Mouse (Mus musculus): ENCODE measurements at regions not wholly inside any gene's neighbourhood (a gene's known extent, or its start where the extent isn't known, plus 50 kb on each side); places are given as distances from the start of the nearest gene placed in this dataset.

DNA sequence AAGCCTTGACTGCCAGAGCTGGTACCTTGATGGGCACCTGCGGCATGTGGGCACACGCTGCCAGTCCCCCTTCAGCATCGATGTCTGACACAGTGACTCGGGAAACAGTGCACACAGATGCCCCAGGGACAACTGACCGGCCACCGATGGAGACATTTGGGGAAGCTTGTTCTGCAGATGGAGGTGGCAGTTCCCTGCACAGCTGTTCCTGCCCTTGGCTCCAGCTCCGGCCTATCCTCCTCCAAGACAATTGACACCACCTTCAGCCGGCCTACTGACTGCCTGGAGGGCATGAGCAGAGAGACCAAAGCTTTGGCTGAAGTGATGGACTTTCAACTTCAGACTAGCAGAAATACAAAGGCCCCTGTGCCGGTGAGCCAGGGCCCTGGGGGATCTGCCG, 100.7 kb upstream of the Sulf2 start:
- 89% methylated on average over 10 of the region's 10 CpGs for WGBS
- Histone ChIP-seq H3K9me3 (ENCODE audit: control insufficient read depth, low read depth, low read length) (no peaks in the 10 kb centered on the region), H3K4me2 (replicated peaks; ENCODE audit: low read depth, low read length) (no peak overlapping the region), H3K4me3 (ENCODE audit: low read depth, low read length) (no peak overlapping the region), H3K27ac (ENCODE audit: low read length) (no peak overlapping the region), H3K4me1 (ENCODE audit: control insufficient read depth, insufficient read depth, low read length) (peaks cover 18% of the 10 kb centered on the region; the same call in 1 of the 2 replicates), H3K27me3 (ENCODE audit: control insufficient read depth, insufficient read depth, low read length) (no peaks in the 10 kb centered on the region), H3K36me3 (ENCODE audit: control insufficient read depth, insufficient read depth, low read length) (no peaks in the 10 kb centered on the region), H3K9ac (replicated peaks; ENCODE audit: low read depth, low read length) (no peak overlapping the region)
- ATAC-seq (ENCODE audit: insufficient number of reproducible peaks, insufficient read depth, low FRiP score, low read depth), result no peak

DNA sequence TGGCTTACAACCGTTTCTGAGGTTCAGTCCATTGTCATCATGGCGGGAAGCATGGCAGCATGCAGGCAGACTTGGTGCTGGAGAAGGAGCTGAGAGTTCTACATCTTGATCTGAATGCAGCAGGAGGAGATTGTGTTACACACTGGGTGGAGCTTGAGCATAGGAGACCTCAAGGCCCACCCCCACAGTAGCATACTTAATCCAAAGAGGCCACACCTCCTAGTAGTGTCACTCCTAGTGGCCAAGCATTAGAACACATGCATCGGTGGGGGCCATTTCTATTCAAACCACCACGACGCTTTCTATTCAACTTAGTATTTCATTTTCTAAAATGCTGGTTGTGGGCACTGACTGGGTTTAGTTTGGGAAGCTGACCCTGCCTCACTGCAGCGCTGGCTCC, 99.1 kb upstream of the Sulf2 start:
- H3K9ac ChIP-seq (replicated peaks; ENCODE audit: low read depth, low read length), result no peak overlapping the region
- H3K27ac ChIP-seq (ENCODE audit: low read length), result no peak overlapping the region
- H3K4me2 ChIP-seq (replicated peaks; ENCODE audit: low read depth, low read length), result no peak overlapping the region
- no peaks in the 10 kb centered on the region for H3K27me3 ChIP-seq (ENCODE audit: control insufficient read depth, insufficient read depth, low read length)
- H3K4me3 ChIP-seq (ENCODE audit: low read depth, low read length), result no peak overlapping the region
- H3K36me3 ChIP-seq (ENCODE audit: control insufficient read depth, insufficient read depth, low read length), result no peaks in the 10 kb centered on the region
- 83% methylated on average over 6 of the region's 6 CpGs for WGBS
- no peaks in the 10 kb centered on the region for H3K9me3 ChIP-seq (ENCODE audit: control insufficient read depth, low read depth, low read length)
- peaks cover 19% of the 10 kb centered on the region; the same call in 1 of the 2 replicates for H3K4me1 ChIP-seq (ENCODE audit: control insufficient read depth, insufficient read depth, low read length)
- ATAC-seq (ENCODE audit: insufficient number of reproducible peaks, insufficient read depth, low FRiP score, low read depth), result no peak

DNA sequence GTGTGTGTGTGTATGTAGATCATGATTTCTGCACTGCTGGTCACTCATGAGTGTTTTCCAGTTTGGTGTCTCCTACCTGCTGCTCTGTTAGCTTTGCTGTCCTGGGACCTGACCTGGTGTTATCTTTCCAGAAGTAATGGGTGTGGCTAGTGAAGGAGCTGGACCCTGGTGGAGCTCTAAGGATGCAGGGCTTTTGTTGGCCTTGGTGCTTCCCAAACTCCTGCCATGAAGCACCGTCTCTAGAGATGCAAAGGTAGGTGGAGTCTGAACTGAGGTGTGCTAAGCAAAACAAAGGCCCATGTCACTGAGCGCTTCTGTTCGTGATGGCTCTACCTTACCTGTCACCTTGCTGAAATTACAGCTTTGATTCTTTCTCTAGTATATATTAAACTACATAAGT, 96.6 kb upstream of the Sulf2 start:
- H3K9me3 ChIP-seq (ENCODE audit: control insufficient read depth, low read depth, low read length), result no peaks in the 10 kb centered on the region
- H3K4me3 ChIP-seq (ENCODE audit: low read depth, low read length), result no peak overlapping the region
- H3K4me1 ChIP-seq (ENCODE audit: control insufficient read depth, insufficient read depth, low read length), result peaks cover 15% of the 10 kb centered on the region; the same call in 1 of the 2 replicates
- no peak for ATAC-seq (ENCODE audit: insufficient number of reproducible peaks, insufficient read depth, low FRiP score, low read depth)
- H3K9ac ChIP-seq (replicated peaks; ENCODE audit: low read depth, low read length), result no peak overlapping the region
- no peak overlapping the region for H3K27ac ChIP-seq (ENCODE audit: low read length)
- H3K4me2 ChIP-seq (replicated peaks; ENCODE audit: low read depth, low read length), result no peak overlapping the region
- no peaks in the 10 kb centered on the region for H3K36me3 ChIP-seq (ENCODE audit: control insufficient read depth, insufficient read depth, low read length)
- no peaks in the 10 kb centered on the region for H3K27me3 ChIP-seq (ENCODE audit: control insufficient read depth, insufficient read depth, low read length)
- WGBS, result 88% methylated on average over 3 of the region's 3 CpGs

DNA sequence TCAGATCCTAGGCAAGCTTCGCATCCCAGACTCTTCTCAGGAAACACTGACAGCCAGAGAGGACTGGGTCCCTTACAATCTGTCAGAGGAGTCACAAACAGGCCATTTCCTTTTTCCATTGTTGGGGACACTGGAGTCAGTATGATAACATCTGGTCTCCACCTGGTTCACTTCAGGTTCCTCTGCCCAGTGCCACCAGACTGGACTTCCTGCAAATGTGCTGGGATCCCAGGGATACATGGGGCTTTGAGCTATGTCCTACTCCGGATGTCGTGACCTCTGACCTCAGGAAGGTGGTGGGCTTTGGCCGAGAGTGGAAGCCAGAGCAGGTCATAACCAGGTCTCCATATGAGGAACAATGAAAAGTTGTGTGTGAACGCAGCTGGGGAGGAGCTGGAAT, 96.0 kb upstream of the Sulf2 start:
- no peaks in the 10 kb centered on the region for H3K27me3 ChIP-seq (ENCODE audit: control insufficient read depth, insufficient read depth, low read length)
- WGBS, result 60% methylated on average over 5 of the region's 5 CpGs
- no peak overlapping the region for H3K9ac ChIP-seq (replicated peaks; ENCODE audit: low read depth, low read length)
- H3K9me3 ChIP-seq (ENCODE audit: control insufficient read depth, low read depth, low read length), result no peaks in the 10 kb centered on the region
- H3K4me3 ChIP-seq (ENCODE audit: low read depth, low read length), result no peak overlapping the region
- H3K27ac ChIP-seq (ENCODE audit: low read length), result no peak overlapping the region
- ATAC-seq (ENCODE audit: insufficient number of reproducible peaks, insufficient read depth, low FRiP score, low read depth), result no peak
- H3K36me3 ChIP-seq (ENCODE audit: control insufficient read depth, insufficient read depth, low read length), result no peaks in the 10 kb centered on the region
- peaks cover 14% of the 10 kb centered on the region; the same call in 1 of the 2 replicates for H3K4me1 ChIP-seq (ENCODE audit: control insufficient read depth, insufficient read depth, low read length)
- no peak overlapping the region for H3K4me2 ChIP-seq (replicated peaks; ENCODE audit: low read depth, low read length)

DNA sequence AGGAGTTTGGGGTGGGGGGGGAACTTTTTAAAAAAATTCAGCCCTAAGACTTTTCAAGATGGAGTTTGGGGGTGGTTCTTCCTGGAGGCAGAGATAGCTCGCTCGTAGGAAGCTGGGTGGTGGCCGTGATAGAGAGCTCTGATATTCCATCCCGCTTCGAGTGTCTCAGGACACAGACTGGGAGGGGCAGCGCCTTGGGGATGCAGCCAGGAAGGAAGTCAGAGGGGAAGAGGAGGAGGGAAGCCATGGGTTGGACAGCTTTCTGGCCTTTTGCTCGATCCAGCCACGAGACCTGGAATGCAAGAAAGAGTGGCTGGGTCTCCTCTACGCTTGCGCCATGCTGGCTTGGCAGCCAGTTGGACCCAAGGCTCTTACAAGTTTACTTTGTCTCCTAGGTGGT, 95.1 kb upstream of the Sulf2 start:
- H3K4me1 ChIP-seq (ENCODE audit: control insufficient read depth, insufficient read depth, low read length), result peaks cover 12% of the 10 kb centered on the region; the same call in 1 of the 2 replicates
- no peaks in the 10 kb centered on the region for H3K27me3 ChIP-seq (ENCODE audit: control insufficient read depth, insufficient read depth, low read length)
- 84% methylated on average over 10 of the region's 10 CpGs for WGBS
- ATAC-seq (ENCODE audit: insufficient number of reproducible peaks, insufficient read depth, low FRiP score, low read depth), result no peak
- no peak overlapping the region for H3K4me3 ChIP-seq (ENCODE audit: low read depth, low read length)
- no peak overlapping the region for H3K4me2 ChIP-seq (replicated peaks; ENCODE audit: low read depth, low read length)
- no peak overlapping the region for H3K27ac ChIP-seq (ENCODE audit: low read length)
- H3K36me3 ChIP-seq (ENCODE audit: control insufficient read depth, insufficient read depth, low read length), result no peaks in the 10 kb centered on the region
- no peak overlapping the region for H3K9ac ChIP-seq (replicated peaks; ENCODE audit: low read depth, low read length)
- no peaks in the 10 kb centered on the region for H3K9me3 ChIP-seq (ENCODE audit: control insufficient read depth, low read depth, low read length)

DNA sequence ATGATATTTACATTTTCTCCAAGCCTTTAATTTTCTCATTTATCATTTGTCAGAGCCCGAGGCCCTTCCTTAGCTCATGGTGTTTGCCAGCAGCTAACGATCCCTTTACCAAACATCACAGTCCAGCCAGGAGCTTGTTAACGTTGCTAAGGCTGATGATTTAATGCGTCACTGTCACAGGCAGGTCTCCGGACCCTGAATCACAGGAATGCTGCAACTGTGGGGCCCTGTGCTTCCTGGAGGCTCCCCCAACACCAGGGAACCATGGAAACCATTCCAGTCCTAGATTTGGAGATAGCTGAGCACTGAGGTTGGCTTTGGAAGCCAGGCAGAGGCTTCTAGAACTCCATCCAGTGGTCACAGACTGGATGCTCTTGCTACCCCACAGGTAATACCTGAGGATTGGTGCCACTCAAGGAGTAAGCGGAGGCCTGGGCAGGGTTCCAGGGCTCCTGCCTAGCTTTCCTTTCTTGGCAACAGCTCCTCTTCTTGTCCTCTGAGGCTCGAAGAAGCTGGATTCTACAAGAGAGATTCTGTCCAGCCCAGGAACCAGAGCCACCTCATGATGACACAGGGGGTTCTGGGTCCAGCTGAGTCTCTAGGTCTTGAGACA, 94.0 kb upstream of the Sulf2 start:
- Histone ChIP-seq H3K27ac (ENCODE audit: low read length) (peak overlapping the region; percentile 74), H3K36me3 (ENCODE audit: control insufficient read depth, insufficient read depth, low read length) (no peaks in the 10 kb centered on the region), H3K4me1 (ENCODE audit: control insufficient read depth, insufficient read depth, low read length) (peaks cover 12% of the 10 kb centered on the region; the same call in 1 of the 2 replicates), H3K4me3 (ENCODE audit: low read depth, low read length) (no peak overlapping the region), H3K9me3 (ENCODE audit: control insufficient read depth, low read depth, low read length) (no peaks in the 10 kb centered on the region), H3K27me3 (ENCODE audit: control insufficient read depth, insufficient read depth, low read length) (no peaks in the 10 kb centered on the region), H3K9ac (replicated peaks; ENCODE audit: low read depth, low read length) (no peak overlapping the region), H3K4me2 (replicated peaks; ENCODE audit: low read depth, low read length) (no peak overlapping the region)
- 14% methylated on average over 7 of the region's 7 CpGs for WGBS
- peak; percentile 42; the same call in 1 of the 2 replicates for ATAC-seq (ENCODE audit: insufficient number of reproducible peaks, insufficient read depth, low FRiP score, low read depth)

DNA sequence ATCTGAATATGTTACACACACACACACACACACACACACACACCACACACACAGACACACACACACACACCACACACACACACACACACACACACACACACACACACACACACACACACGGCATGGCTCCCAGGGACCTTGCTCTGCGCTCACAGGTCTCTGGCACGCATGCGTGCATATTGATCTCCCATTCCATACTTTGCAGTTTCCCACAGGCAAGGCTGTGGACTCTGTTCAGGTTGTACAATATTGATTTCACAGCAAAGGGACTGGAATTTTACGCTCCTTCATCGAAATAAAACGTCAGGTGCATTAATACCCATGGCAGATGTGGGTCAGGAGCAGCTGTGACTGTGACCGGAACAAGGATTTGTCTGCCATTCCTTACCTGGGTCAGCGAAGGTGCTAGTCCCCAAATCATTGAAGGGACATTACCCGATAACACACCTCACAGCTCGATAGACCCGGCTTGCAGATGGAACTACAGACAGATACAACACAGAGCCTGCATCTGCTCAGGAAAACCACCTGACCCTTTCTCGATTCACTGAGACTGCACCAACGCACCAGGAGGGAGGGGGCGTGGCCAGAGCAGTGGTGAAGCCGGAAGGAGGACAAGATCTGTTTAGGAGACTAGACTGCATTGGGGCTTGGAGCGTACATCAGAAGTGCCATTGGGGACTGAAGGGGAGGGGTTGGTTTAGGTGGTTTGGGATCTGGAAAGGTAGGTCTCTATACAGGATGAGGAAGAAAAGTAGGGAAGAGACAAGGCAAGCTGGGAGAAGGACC, 91.1 kb upstream of the Sulf2 start:
- H3K4me2 ChIP-seq (replicated peaks; ENCODE audit: low read depth, low read length), result no peak overlapping the region
- ATAC-seq (ENCODE audit: insufficient number of reproducible peaks, insufficient read depth, low FRiP score, low read depth), result no peak

DNA sequence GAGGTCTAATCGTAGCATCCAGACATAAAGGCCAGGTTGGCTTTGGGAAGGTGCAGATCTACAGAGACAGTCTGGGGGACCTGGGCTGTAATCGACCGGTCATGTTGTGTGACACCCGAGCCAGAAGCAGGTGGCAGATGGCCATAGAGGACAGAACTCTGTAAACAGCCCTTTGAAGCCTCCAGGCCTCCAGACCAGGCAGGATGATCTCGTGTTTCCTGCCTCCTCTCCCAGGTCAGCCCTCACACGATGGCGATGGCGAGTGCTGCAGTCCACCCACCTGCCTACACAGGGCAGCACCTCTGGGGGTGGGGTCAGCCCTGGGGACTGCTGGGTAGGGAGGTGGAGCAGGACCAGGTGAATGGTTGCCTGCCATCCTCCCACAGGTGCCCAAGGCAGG, 89.8 kb upstream of the Sulf2 start:
- Histone ChIP-seq H3K27me3 (ENCODE audit: control insufficient read depth, insufficient read depth, low read length) (no peaks in the 10 kb centered on the region), H3K4me2 (replicated peaks; ENCODE audit: low read depth, low read length) (no peak overlapping the region), H3K27ac (ENCODE audit: low read length) (no peak overlapping the region), H3K36me3 (ENCODE audit: control insufficient read depth, insufficient read depth, low read length) (no peaks in the 10 kb centered on the region), H3K9me3 (ENCODE audit: control insufficient read depth, low read depth, low read length) (no peaks in the 10 kb centered on the region), H3K4me3 (ENCODE audit: low read depth, low read length) (no peak overlapping the region), H3K4me1 (ENCODE audit: control insufficient read depth, insufficient read depth, low read length) (peaks cover 12% of the 10 kb centered on the region; the same call in 1 of the 2 replicates), H3K9ac (replicated peaks; ENCODE audit: low read depth, low read length) (no peak overlapping the region)
- ATAC-seq (ENCODE audit: insufficient number of reproducible peaks, insufficient read depth, low FRiP score, low read depth), result no peak
- 41% methylated on average over 8 of the region's 8 CpGs for WGBS

More for the DNA sequence above, 91.1 kb upstream of the Sulf2 start:
- no peak overlapping the region for H3K27ac ChIP-seq (ENCODE audit: low read length)
- H3K4me1 ChIP-seq (ENCODE audit: control insufficient read depth, insufficient read depth, low read length), result peaks cover 12% of the 10 kb centered on the region; the same call in 1 of the 2 replicates
- H3K9ac ChIP-seq (replicated peaks; ENCODE audit: low read depth, low read length), result no peak overlapping the region
- H3K36me3 ChIP-seq (ENCODE audit: control insufficient read depth, insufficient read depth, low read length), result no peaks in the 10 kb centered on the region
- no peaks in the 10 kb centered on the region for H3K27me3 ChIP-seq (ENCODE audit: control insufficient read depth, insufficient read depth, low read length)
- H3K4me3 ChIP-seq (ENCODE audit: low read depth, low read length), result no peak overlapping the region
- no peaks in the 10 kb centered on the region for H3K9me3 ChIP-seq (ENCODE audit: control insufficient read depth, low read depth, low read length)
- 70% methylated on average over 17 of the region's 17 CpGs for WGBS

All from stomach, embryonic 14.5 days (tissue).